Mouse (Mus musculus) ZHBTc4 (cell line): ENCODE data around the gene Jak1.

Experiments used
- DNase-seq: peaks from one replicate; pipeline ENCODE4 v3.0.0-alpha.2; 2011; ENCODE audit warnings: low read depth, low spot score

Gene Jak1

GRCm38 (mm10) chr4:101239313-101240162 is 25.5 kb downstream of the Jak1 start:
- no peak for DNase-seq

- DNase-seq = no peak
These were observed 26.5 kb downstream of the Jak1 start for GRCm38 (mm10) chr4:101238589-101238988.

GRCm38 (mm10) chr4:101236797-101237196 is 28.3 kb downstream of the Jak1 start:
- DNase-seq = no peak

GRCm38 (mm10) chr4:101235964-101236363 is 29.1 kb downstream of the Jak1 start:
- DNase-seq = no peak

- DNase-seq = no peak
These were observed 30.3 kb downstream of the Jak1 start for GRCm38 (mm10) chr4:101234753-101235152.

GRCm38 (mm10) chr4:101234332-101234731 is 30.8 kb downstream of the Jak1 start:
- DNase-seq = no peak

- DNase-seq = no peak
These were observed 34.5 kb downstream of the Jak1 start for GRCm38 (mm10) chr4:101230621-101231020.

GRCm38 (mm10) chr4:101227398-101227797 is 37.7 kb downstream of the Jak1 start:
- no peak for DNase-seq

GRCm38 (mm10) chr4:101225984-101226383 is 39.1 kb downstream of the Jak1 start:
- no peak for DNase-seq

GRCm38 (mm10) chr4:101220946-101221345 is 44.1 kb downstream of the Jak1 start:
- no peak for DNase-seq

- DNase-seq = no peak
These were observed 45.2 kb downstream of the Jak1 start for GRCm38 (mm10) chr4:101219839-101220238.

GRCm38 (mm10) chr4:101217026-101217540 is 48.0 kb downstream of the Jak1 start:
- DNase-seq = no peak

GRCm38 (mm10) chr4:101216286-101216685 is 48.8 kb downstream of the Jak1 start:
- no peak for DNase-seq

GRCm38 (mm10) chr4:101213477-101213876 is 51.6 kb downstream of the Jak1 start:
- DNase-seq = no peak

- no peak for DNase-seq
These were observed 57.6 kb downstream of the Jak1 start for GRCm38 (mm10) chr4:101207492-101207891.

GRCm38 (mm10) chr4:101203518-101203917 is 61.6 kb downstream of the Jak1 start:
- DNase-seq = no peak

- no peak for DNase-seq
These were observed 62.5 kb downstream of the Jak1 start for GRCm38 (mm10) chr4:101202626-101203025.

- DNase-seq = no peak
These were observed 65.5 kb downstream of the Jak1 start for GRCm38 (mm10) chr4:101199433-101200081.

GRCm38 (mm10) chr4:101198333-101198732 is 66.7 kb downstream of the Jak1 start:
- DNase-seq = no peak

GRCm38 (mm10) chr4:101197421-101198170 is 67.5 kb downstream of the Jak1 start:
- DNase-seq = no peak

- DNase-seq = no peak
These were observed 68.7 kb downstream of the Jak1 start for GRCm38 (mm10) chr4:101196407-101196806.

GRCm38 (mm10) chr4:101194170-101194569 is 70.9 kb downstream of the Jak1 start:
- no peak for DNase-seq
